Mouse (Mus musculus) cerebellum, adult 18-20 months (tissue): ENCODE results near the gene Ppm1b.
A peak's percentile ranks its signal among the peaks of the same experiment; 100 is the strongest.

Experiments
- DNase-seq, 2 experiments: peaks; one replicate each; pipeline ENCODE4 v3.0.0; 2021

The Ppm1b gene

DNA sequence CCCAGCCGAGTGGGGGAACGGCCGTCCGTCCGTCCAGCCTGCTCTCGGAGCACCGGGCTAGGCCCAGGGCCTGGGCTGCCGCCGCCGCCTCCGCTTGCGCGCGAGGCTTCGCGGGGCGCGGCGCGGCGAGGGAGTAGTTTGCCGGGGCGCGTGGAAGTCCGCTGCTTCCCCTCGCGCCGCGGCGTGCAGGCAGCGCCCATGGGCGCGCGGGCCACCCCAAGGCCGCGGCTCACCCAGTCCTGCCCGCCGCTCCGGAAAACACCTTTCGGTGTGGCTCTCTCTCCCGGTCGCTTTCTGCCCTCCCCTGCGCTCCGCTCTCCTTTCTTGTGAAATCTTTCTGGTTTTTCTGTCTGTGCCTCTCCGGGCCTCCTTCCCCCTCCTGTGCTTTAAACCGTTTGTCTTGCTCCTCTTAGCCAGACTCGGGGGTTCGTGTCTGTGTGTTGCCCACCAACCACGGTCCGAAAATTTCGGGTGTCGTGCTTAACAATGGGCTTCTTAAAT is 1.9 kb downstream of the Ppm1b start:
- DNase-seq, result no peak

DNA sequence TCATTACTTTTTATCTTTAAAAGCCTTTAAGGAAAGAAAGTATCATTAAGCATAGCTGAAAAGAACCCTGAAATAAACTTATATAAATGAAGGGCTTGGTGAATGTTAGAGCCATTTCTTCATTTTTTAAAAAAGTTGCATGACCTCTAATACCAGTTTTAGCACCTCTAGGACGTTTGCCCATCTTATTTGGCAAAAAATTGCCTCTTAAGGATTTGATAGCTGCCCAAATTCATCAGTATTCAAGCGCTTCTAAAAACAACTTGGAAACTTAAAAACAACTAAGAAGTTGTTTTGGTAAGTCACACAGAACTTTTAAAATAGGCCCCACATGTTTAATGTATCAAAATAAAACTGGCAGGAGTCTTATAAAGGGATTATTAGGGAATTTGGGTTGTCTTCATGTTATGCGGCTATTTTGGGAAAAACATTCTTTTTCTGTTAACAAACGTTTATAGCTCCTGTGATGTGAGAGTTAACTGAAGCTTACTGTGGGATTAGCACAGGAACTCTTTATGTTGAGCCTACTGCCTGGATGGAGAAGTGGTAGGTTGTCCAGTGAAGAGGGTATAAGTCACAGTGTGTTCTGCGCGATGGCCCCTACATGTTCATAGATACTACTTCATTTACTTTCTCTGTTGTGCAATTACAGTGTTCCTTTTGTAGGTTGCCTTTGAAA is 2.6 kb downstream of the Ppm1b start:
- DNase-seq, result no peak

DNA sequence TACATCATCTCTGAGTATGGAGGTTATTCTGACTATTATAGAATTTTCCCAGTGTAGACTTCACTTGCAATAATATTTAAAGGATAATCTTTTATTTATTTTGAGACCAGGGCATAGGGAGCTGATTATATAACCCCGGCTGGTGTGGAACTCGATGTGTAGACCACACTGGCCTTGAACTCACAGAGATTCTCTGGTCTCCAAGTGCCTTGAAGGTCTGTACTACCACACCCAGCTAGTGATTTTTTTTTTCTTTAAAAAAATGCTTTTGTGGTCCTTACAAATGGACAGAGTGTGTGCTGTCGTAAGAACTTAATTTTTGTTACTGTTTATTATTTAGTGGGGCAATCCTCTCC is 3.1 kb downstream of the Ppm1b start:
- DNase-seq, result no peak

DNA sequence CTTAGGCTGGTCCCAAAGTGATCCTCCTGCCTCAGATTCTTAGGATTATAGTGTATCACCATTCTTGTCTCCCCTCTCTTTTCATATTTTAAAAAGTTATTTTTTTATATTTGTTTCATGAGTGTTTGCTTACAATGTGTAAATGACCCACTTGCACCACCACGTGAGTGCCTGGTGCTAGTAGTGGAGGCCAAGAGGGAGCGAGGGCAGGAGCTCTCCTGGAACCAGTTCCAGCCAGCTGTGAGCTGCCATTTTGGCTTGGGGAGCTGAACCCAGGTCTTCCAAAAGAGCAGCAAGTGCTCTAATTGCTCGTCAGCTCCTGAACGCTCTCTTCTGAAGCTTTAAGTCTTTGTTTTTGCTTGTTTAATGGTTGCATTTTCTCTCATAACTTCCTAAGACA is 3.6 kb downstream of the Ppm1b start:
- DNase-seq, result peak; percentile 35 to 40

DNA sequence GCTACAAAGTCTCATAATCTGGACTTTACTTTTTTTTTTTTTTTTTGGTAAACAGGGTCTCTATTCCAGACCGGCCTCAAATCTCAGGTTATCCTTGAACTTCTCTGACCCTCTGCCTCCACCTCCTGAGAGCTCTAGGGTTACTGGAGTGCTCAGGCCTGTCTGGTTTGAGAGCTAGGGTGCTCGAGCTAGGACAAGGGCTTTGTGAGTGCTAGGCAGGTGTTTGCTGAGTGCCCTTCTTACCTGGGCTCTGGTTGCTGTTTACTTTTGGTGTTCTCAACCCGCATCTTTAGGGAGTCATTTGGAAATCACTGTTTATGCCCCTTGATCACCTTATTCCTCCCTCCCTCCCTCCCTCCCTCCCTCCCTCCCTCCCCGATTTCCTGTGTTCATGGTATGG is 5.5 kb downstream of the Ppm1b start:
- DNase-seq, result no peak

DNA sequence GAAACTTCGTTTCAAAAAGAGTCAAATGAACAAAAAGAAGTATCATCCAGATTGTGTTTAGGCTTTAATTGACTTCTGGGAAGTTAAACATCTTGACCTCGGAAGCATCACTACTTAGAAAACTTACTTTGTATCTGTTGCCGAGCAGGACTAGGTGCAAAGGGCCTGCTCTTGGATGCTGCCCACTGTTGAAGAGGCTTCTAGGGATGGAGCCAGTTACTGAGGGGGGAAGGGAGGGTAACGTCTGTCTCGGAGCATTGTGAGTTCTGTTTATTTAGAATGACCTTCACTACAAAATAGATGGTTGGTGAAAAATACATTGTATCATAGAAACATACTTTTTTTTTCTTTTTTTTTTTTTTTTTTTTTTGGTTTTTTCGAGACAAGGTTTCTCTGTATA is 7.1 kb downstream of the Ppm1b start:
- no peak for DNase-seq

DNA sequence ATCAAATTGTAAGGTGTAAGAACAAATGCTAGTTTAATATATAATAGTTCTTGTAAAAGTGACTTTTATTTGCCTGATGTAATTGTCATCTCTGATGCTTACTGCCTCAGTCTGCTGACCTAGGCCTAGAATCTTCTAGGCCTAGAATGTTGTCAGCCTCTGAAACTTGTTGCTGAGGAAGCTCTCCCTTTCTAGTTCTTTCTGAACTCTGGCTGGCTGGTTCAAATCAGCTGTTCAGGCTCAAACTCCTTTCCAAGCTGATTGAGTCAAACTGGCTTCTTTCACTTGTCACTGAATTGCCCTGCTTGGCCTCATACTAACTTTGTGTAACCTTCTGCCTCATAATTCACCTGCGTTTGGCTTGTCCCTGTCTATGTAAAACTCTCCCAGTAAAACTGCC is 9.7 kb downstream of the Ppm1b start:
- DNase-seq, result no peak

DNA sequence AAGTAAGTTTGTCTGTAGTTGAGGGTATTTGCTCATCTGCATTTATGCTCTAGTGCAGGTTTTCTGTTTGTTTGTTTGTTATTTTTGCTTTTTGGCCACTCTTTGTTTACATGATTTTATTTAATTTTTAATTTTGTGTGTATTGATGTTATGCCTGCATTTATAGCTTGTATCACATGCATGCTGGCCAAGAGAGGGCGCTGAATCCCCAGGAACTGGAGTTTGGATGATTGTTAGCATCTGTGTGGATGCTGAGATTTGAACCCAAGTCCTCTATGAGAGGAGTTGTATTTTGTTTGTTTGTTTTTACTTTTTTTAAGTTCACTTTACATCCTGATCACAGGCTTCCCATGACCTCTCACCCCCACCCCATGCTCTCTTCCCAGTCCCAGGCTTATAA is 10.5 kb downstream of the Ppm1b start:
- no peak for DNase-seq

DNA sequence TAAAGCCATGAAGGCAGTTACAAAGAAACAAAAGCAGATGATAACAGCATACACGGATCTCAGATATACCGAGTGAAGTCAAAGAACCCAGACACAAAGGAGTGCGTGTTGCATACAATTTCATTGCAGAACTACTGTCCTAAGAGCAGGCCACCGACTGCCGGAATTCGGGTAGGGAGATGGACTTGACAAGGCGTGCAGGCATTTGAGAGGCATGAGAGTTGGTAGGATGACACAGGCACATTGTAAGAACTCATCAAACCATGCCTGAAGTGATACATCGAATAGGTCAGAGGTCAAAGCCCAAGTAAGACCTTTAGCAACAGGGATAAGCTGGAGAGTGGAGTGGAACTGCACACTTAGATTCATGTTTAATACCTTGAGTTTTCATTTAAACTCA is 13.4 kb downstream of the Ppm1b start:
- DNase-seq, result no peak

DNA sequence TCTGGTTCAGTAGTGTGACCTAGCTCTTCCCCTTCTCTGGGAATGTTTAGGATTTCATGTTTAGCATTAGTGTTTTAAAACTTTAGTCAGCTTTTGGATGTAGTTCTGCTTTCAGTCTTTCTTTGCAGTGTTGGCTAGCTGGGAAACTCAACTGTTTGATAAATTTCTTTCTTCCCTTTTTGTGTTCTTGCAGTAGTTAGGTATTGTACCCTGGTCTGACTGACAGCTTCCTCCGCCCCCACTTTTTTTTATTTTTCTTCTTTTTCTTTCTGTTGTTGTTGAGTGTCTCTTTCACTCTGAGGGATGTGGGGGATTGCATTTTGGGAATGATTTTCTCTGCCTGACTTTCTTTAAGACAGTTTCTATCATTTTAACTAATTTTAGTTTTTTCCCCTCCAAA is 25.2 kb downstream of the Ppm1b start:
- DNase-seq, result no peak

DNA sequence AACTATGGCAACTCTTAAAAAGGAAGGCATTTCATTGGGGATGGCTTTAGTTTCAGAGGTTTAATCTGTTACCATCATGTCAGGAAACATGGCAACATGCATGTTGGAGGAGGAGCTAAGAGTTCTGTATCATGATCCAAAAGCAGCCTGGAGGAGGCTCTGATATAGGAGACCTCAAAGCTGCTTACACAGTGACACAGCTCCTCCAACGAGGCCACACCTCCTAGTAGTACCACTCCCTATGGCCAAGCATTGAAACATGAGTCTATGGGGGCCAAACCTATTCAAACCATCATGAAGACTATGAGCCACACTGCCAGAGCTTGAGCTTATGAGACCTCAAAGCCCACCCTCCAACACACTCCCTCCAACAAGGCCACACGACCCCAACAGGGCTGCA is 26.2 kb downstream of the Ppm1b start:
- DNase-seq, result no peak

DNA sequence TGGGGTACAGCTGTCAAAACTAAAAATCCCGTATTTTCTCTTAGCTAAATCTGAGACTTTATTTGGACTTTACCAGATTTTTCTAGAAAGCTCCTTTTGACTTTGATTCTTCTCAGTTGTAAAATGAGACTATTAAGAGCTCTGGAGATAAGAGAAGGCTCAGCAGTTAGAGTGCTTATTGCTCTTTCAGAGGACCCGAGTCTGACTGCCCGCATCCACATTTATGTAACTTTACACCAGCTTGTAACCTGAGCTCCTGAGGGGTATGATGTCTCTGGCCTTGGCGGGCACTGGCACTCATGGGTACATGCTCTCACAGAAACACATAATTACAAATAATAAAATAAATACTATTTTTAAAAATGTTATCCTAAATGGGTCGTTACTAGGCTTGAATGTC is 29.8 kb downstream of the Ppm1b start:
- no peak for DNase-seq

DNA sequence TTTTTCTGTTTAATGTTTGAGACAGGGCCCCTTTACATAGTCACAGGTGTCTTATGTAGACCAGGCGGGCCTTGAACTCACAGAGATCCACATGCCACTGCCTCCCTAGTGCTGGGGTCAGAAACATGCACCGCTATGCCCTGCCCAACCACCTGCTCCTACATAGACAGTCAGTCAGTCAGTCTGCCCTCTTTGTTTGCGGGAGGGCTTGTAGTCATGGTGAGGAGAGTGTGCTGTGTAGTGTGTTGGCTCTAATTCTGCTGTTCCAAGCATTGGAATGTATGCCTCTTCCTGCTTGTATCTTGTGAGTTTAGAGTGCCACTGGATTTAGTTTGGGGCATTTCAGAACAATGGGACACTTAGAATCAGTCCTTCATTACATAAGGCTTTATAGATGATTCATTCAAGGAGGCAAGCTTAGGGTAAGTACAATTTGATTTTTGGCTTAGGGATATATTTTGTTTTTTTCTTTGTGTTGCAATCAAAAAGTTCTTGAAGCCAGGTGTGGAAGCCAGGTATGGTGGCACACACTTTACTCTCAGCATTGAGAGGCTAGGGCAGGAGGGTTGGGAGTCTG is 31.4 kb downstream of the Ppm1b start:
- no peak for DNase-seq

DNA sequence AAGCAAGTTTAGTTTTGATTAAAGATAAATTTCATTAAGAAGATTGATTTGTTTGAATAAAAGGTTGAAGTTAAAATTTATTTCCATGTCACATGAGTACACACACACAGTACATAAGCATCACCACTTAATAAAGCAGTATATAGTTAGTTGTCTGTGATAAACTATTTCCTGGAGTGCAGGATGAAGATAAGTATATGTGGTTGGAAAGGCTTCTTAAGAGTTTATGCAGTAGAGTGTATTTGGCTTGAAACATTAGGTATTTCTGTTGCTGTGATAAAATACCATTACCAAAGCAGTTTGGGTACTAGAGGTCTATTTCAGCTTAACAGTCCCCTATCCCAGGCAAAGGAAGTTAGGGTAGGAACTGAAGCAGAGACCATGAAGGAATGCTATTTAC is 32.0 kb downstream of the Ppm1b start:
- no peak for DNase-seq

DNA sequence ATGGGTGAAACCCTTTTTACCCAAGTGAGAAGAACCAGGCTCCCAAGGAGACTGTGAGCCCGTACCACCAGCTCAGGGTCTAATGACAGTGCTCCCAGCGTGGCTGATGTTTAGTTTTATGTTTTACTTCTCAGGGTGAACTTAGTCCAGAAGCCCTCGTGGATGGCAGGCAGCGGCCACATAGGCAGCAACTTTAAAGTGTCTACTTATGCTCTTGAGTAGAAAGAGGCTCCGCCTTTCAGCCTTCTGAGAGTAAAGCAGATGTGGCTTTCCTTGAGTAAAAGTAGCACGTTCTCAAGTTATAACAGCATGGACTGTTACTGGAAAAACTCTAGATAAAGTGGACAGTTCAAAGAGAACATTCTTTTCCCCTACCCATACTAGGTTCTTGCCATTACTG is 39.3 kb downstream of the Ppm1b start:
- no peak for DNase-seq

DNA sequence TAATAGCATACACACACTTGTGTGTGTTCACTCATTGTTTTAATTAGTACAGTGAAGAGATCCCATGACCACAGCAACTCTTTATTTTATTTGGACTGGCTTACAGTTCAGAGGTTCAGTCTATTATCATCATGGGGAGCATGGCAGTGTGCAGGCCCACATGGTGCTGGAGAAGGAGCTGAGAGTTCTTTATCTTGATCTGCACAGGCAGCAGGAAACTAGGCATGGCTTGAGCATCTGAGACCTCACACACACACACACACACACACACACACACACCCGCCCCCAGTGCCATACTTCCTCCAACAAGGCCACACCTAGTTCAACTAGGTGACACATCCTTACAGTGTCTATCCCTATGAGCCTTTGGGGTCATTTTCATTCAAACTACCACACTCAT is 41.1 kb downstream of the Ppm1b start:
- no peak for DNase-seq

DNA sequence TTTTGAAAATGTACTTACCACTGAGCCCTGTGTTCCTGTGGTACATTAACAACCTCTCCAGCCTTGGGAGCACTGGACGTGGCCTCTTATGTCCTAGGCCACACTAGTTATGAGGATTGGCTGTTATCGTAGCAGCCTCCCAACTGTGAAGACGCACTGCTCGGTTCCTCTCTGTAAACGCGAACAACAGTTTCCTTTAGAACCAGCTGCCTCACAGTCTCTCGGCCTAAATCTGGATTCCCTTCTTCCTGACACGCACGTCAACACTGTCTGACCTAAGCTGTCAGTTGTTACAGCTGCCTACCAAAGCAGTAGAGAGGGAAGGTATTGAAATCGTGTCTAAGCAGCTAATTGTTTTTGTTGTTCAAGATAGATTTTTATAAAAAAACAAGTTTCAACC is 43.1 kb downstream of the Ppm1b start:
- no peak for DNase-seq

DNA sequence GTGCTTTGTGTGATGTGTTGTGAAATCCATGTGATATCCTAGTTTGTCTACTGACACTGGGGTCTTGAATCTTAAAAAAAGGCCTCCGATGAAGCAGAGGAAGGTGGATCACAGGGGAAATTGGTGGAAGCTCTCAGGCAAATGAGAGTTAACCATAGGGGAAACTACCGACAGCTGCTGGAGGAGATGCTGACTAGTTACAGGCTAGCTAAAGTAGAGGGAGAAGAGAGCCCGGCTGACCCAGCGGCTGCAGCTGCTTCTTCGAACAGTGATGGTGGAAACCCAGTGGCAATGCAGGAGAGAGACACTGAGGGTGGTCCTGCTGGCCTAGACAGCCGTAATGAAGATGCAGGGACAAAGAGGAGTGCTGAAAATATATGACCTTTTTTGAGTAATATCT is 56.9 kb downstream of the Ppm1b start:
- DNase-seq, result no peak

DNA sequence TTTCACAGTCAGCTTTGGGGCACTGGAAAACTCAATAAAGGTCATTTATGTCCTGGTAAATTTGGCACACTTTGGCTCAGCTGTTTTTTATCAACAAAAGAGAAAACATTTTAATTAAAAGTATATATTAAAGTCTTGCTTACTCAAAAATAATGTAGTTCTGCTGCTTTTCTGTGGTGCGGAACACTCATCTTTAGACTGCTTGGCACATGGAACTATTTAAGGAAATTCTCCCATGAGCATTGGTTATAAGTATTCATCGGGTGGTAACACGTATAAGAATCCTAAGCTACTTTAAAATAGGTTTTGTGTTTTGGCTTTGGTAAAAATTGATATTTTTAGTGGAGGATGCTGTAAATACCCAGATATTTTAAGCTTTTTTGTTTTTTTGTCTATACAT is 58.1 kb downstream of the Ppm1b start:
- DNase-seq, result no peak

DNA sequence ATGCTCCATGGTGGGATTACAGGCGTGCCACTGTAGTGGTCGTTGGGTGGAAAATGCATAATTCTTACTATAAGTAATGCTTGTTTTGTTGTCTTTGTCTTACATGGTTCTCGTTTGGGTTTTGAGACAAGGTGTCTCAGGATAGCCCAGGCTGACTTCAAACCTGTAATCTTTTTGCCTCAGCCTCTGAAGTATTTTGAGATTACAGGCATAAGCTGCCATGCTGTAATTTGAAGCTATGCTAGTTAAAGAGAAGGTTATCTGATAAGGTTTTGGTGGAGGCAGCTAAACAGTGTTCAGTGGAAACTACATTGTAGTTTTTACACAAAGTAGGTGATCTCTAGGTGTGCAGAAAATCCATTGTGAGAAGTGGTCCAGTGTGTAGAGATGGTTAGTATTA is 61.8 kb downstream of the Ppm1b start:
- DNase-seq, result no peak

DNA sequence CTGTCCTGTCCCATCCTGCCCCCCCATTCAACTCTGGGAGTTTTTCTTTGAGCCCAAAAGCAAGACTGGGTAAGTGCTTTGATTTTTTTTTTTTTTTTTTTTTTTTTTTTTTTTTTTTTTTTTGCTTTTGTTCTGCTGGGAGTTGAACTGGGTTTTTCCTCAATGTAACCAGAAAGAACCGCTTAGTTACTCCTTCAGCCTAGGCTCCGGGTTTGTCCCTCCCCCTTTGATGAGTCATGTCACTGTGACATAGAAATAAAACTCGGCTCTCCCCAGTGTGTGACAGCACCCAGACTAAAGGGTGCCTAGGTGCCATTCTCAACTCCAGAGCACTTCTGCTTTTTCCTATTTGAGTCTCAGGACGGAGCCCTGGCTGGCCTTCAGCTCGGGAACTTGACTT is 62.3 kb downstream of the Ppm1b start:
- no peak for DNase-seq

DNA sequence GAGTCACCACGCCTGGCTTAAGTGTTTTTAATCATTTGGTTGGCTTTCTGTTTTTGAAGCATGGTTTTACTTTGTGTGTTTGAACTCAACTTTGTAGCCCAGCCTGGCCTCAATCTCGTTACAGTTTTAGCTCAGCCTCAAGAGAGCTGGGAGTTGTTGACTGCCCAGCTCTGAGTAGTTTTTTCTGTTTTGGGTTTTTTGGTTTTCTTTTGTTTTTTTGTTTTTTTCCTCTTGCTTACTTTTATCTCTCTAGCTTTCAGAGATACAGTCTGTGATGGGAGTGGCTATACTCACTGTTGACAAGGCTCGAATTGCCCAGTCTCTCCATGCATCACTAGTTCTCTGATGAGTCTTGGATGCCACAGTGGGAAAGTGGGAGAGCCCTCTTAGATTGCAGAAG is 63.8 kb downstream of the Ppm1b start:
- DNase-seq, result no peak

DNA sequence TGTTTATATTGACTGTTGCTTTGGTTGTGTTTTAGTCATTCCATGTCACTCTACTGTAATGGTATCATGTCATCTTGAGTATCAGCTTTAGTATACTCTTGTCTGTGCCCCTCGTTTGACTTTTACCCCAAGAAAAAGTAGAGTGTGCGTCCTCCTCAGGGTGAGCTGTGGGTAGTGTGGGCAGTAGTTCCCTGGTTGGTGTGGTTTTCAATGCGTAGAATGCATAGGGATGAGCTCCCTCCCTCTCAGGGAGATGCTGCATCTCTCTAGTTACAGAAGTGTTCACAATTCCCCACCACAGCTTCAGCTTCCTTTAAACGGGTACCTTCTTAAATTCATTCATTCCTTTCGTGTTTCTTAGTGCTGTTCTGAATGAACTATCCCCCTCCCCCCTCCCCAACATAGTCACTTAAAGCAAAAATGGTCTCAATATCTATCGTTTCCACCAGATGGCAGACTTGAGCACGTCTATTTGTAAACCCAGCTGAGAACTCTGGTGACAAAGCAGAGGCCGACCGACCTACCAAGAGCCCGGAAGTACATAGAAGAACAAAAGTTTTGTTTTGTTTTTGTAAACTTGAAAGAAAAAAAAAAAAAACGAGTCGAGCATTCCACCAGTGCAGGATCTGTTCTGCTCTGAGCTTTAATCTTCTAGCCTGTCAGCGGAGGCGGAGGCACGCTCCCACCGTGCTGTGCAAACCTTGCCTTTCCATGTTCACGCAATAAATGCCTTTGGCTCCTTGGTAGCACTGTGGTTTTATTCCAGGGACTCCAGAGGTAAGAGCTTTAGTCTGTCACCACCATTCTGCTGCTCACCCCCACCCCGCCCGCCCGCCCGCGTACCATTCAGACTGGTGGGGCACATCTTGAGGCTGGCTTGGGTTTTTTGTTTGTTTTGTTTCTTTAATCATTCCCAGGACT is 67.0 kb downstream of the Ppm1b start:
- peak; percentile 56 to 57 for DNase-seq

DNA sequence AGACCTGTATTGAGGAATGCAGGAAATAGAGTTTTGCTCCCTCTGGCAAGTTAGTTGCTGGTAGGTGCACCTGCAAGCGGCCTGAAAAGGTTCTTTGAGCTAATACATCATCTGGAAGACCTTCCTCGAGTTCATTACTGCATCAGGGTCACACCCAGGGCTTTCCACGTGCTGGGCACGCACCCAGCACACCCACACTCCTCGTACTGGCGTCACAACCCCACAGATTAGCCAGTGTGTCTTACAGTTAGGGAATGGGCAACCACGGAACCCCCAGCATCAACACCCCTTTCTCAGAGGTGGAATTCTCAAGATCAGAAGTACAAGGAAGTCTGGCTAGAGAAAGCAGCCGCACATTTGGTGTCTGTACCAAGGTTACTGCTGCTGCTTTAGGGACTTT is 67.7 kb downstream of the Ppm1b start:
- DNase-seq, result no peak
